Mouse (Mus musculus): Measurements from ENCODE around the gene Cfc1. TPM values are rescaled to one million over a fixed set of nuclear protein-coding genes. Genes with fewer than 3 reads are reported as not detected.

The Cfc1 gene
- polyA plus RNA-seq, 1 experiment from 2014 or later = 0.16 TPM

- Histone ChIP-seq H3K27ac (ENCODE audit: low read depth, low read length) (no peak overlapping the region), H3K9me3 (ENCODE audit: control insufficient read depth, low read length) (no peaks in the 10 kb centered on the region), H3K36me3 (ENCODE audit: control insufficient read depth, insufficient read depth, low read length) (no peaks in the 10 kb centered on the region), H3K9ac (ENCODE audit: low read depth, low read length) (no peak overlapping the region), H3K4me3 (ENCODE audit: low read length) (no peak overlapping the region), H3K4me2 (ENCODE audit: low read length) (no peak overlapping the region), H3K4me1 (ENCODE audit: control insufficient read depth, insufficient read depth, low read depth, low read length) (no peaks in the 10 kb centered on the region), H3K27me3 (replicated peaks; ENCODE audit: control insufficient read depth, insufficient read depth, low read length) (no peaks in the 10 kb centered on the region)
- 89% methylated on average over 2 of the region's 2 CpGs for WGBS
- ATAC-seq = no peak
These were observed 34.4 kb downstream of the Cfc1 start for GRCm38 (mm10) chr1:34569876-34570275.

- Histone ChIP-seq H3K36me3 (ENCODE audit: control insufficient read depth, insufficient read depth, low read length) (no peaks in the 10 kb centered on the region), H3K27ac (ENCODE audit: low read depth, low read length) (no peak overlapping the region), H3K4me1 (ENCODE audit: control insufficient read depth, insufficient read depth, low read depth, low read length) (no peaks in the 10 kb centered on the region), H3K27me3 (replicated peaks; ENCODE audit: control insufficient read depth, insufficient read depth, low read length) (no peaks in the 10 kb centered on the region), H3K4me3 (ENCODE audit: low read length) (no peak overlapping the region), H3K9ac (ENCODE audit: low read depth, low read length) (no peak overlapping the region), H3K4me2 (ENCODE audit: low read length) (no peak overlapping the region), H3K9me3 (ENCODE audit: control insufficient read depth, low read length) (no peaks in the 10 kb centered on the region)
- WGBS = 69% methylated on average over 6 of the region's 6 CpGs
- ATAC-seq = no peak
These were observed 36.0 kb downstream of the Cfc1 start for GRCm38 (mm10) chr1:34571431-34571830.

- H3K4me2 ChIP-seq (ENCODE audit: low read length) = no peak overlapping the region
- WGBS = 85% methylated on average over 6 of the region's 6 CpGs
These were observed 37.8 kb downstream of the Cfc1 start for GRCm38 (mm10) chr1:34573221-34573620.

GRCm38 (mm10) chr1:34578851-34579781, 43.7 kb downstream of the Cfc1 start, which contains the start of gene Amer3:
TSS of gene Amer3 (plus strand) at chr1:34579657.
- Histone ChIP-seq H3K9ac (ENCODE audit: low read depth, low read length) (peak within 1 kb of the TSS; percentile 87), H3K4me3 (ENCODE audit: low read length) (peak within 1 kb of the TSS; percentile 70), H3K36me3 (ENCODE audit: control insufficient read depth, insufficient read depth, low read length) (no peaks in the 10 kb centered on the region), H3K4me1 (ENCODE audit: control insufficient read depth, insufficient read depth, low read depth, low read length) (peaks cover 30% of the 10 kb centered on the region), H3K27me3 (replicated peaks; ENCODE audit: control insufficient read depth, insufficient read depth, low read length) (no peaks in the 10 kb centered on the region; the same call in 1 of the 2 replicates), H3K4me2 (ENCODE audit: low read length) (peak within 1 kb of the TSS; percentile 85), H3K27ac (ENCODE audit: low read depth, low read length) (peak within 1 kb of the TSS; percentile 91), H3K9me3 (ENCODE audit: control insufficient read depth, low read length) (no peaks in the 10 kb centered on the region)
- WGBS = 0% methylated on average over 46 of the region's 53 CpGs
- ATAC-seq = peak; percentile 92

More at GRCm38 (mm10) chr1:34573221-34573620, 37.8 kb downstream of the Cfc1 start:
- no peak for ATAC-seq
- Histone ChIP-seq H3K27me3 (replicated peaks; ENCODE audit: control insufficient read depth, insufficient read depth, low read length) (no peaks in the 10 kb centered on the region; the same call in 1 of the 2 replicates), H3K9ac (ENCODE audit: low read depth, low read length) (no peak overlapping the region), H3K9me3 (ENCODE audit: control insufficient read depth, low read length) (no peaks in the 10 kb centered on the region), H3K27ac (ENCODE audit: low read depth, low read length) (no peak overlapping the region), H3K4me3 (ENCODE audit: low read length) (no peak overlapping the region), H3K4me1 (ENCODE audit: control insufficient read depth, insufficient read depth, low read depth, low read length) (no peaks in the 10 kb centered on the region), H3K36me3 (ENCODE audit: control insufficient read depth, insufficient read depth, low read length) (no peaks in the 10 kb centered on the region)

GRCm38 (mm10) chr1:34579782-34580356, 44.4 kb downstream of the Cfc1 start:
- H3K27ac ChIP-seq (ENCODE audit: low read depth, low read length) = peak overlapping the region; percentile 91
- H3K36me3 ChIP-seq (ENCODE audit: control insufficient read depth, insufficient read depth, low read length) = no peaks in the 10 kb centered on the region
- H3K4me3 ChIP-seq (ENCODE audit: low read length) = peak overlapping the region; percentile 70
- WGBS = under 1% methylated on average over 18 of the region's 18 CpGs
- no peaks in the 10 kb centered on the region for H3K9me3 ChIP-seq (ENCODE audit: control insufficient read depth, low read length)
- peak; percentile 72 for ATAC-seq
- H3K9ac ChIP-seq (ENCODE audit: low read depth, low read length) = peak overlapping the region; percentile 87
- peak overlapping the region; percentile 85 for H3K4me2 ChIP-seq (ENCODE audit: low read length)
- no peaks in the 10 kb centered on the region; the same call in 1 of the 2 replicates for H3K27me3 ChIP-seq (replicated peaks; ENCODE audit: control insufficient read depth, insufficient read depth, low read length)
- H3K4me1 ChIP-seq (ENCODE audit: control insufficient read depth, insufficient read depth, low read depth, low read length) = peaks cover 36% of the 10 kb centered on the region

GRCm38 (mm10) chr1:34582218-34582617, 46.8 kb downstream of the Cfc1 start:
- Histone ChIP-seq H3K4me1 (ENCODE audit: control insufficient read depth, insufficient read depth, low read depth, low read length) (peaks cover 36% of the 10 kb centered on the region), H3K27me3 (replicated peaks; ENCODE audit: control insufficient read depth, insufficient read depth, low read length) (no peaks in the 10 kb centered on the region), H3K4me2 (ENCODE audit: low read length) (peak overlapping the region; percentile 20; the same call in 1 of the 2 replicates), H3K36me3 (ENCODE audit: control insufficient read depth, insufficient read depth, low read length) (peaks cover 6% of the 10 kb centered on the region), H3K27ac (ENCODE audit: low read depth, low read length) (no peak overlapping the region), H3K9ac (ENCODE audit: low read depth, low read length) (no peak overlapping the region; the same call in 1 of the 2 replicates), H3K4me3 (ENCODE audit: low read length) (no peak overlapping the region), H3K9me3 (ENCODE audit: control insufficient read depth, low read length) (no peaks in the 10 kb centered on the region)
- 72% methylated on average over 6 of the region's 6 CpGs for WGBS
- no peak for ATAC-seq

- Histone ChIP-seq H3K27me3 (replicated peaks; ENCODE audit: control insufficient read depth, insufficient read depth, low read length) (no peaks in the 10 kb centered on the region), H3K4me3 (ENCODE audit: low read length) (no peak overlapping the region), H3K27ac (ENCODE audit: low read depth, low read length) (no peak overlapping the region), H3K9ac (ENCODE audit: low read depth, low read length) (no peak overlapping the region), H3K9me3 (ENCODE audit: control insufficient read depth, low read length) (no peaks in the 10 kb centered on the region), H3K4me1 (ENCODE audit: control insufficient read depth, insufficient read depth, low read depth, low read length) (peaks cover 31% of the 10 kb centered on the region), H3K4me2 (ENCODE audit: low read length) (peak overlapping the region; percentile 3; the same call in 1 of the 2 replicates), H3K36me3 (ENCODE audit: control insufficient read depth, insufficient read depth, low read length) (peaks cover 17% of the 10 kb centered on the region)
- peak; percentile 85 for ATAC-seq
- WGBS = 4% methylated on average over 4 of the region's 4 CpGs
These were observed 48.4 kb downstream of the Cfc1 start for GRCm38 (mm10) chr1:34583821-34584263.

GRCm38 (mm10) chr1:34584736-34585135, 49.3 kb downstream of the Cfc1 start:
- no peak for ATAC-seq
- H3K27ac ChIP-seq (ENCODE audit: low read depth, low read length) = no peak overlapping the region
- peaks cover 25% of the 10 kb centered on the region for H3K36me3 ChIP-seq (ENCODE audit: control insufficient read depth, insufficient read depth, low read length)
- peaks cover 31% of the 10 kb centered on the region for H3K4me1 ChIP-seq (ENCODE audit: control insufficient read depth, insufficient read depth, low read depth, low read length)
- no peak overlapping the region for H3K9ac ChIP-seq (ENCODE audit: low read depth, low read length)
- H3K4me3 ChIP-seq (ENCODE audit: low read length) = no peak overlapping the region
- H3K4me2 ChIP-seq (ENCODE audit: low read length) = no peak overlapping the region
- 74% methylated on average over 4 of the region's 4 CpGs for WGBS
- no peaks in the 10 kb centered on the region for H3K27me3 ChIP-seq (replicated peaks; ENCODE audit: control insufficient read depth, insufficient read depth, low read length)
- no peaks in the 10 kb centered on the region for H3K9me3 ChIP-seq (ENCODE audit: control insufficient read depth, low read length)

Data from hindbrain, embryonic 16.5 days (tissue).